In the genomic region with DNA sequence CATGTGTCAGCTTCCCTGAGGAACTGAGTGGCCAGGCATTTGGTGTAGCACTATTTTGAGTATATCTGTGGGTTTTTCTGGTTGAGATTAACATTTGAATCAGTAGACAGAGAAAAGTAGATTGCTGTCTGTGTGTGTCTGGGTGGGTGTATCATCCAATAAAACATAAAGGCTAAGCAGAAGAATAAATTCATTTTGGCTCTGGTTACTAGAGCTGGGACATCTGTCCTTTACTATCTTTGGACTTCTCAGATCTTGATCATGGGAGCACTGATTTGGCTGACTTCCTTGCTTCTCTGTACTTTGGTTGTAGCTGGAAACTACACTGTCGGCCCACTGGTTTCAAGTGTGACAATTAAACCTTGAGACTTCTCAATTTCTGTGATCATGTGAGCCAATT, we compare ENCODE assay signal across 18 mouse cellular contexts.
DNase-seq lines count a peak whose midpoint lies in the region; ATAC-seq lines count a peak whose summit lies in the region.
"Had no signal": no experiment of that assay in that cellular context is flagged by ENCODE, and none has a peak within 500 bp of the region (broad histone marks: within the 10 kb centered on the region; RNA-seq: fewer than 3 reads in every experiment).

No protein-coding gene starts in this region.

- no peak for DNase-seq in frontal cortex, postnatal 25 days (ENCODE audit: low spot score in 2 of 2)
- DNase-seq in left cerebral cortex, adult 9 months (ENCODE audit: low spot score in 2 of 2) = peak; percentile 30 to 44
- no peak for DNase-seq in left cerebral cortex, postnatal 4 days
- DNase-seq in frontal cortex, postnatal 36 days (ENCODE audit: low spot score in 2 of 2) = peak; percentile 8 to 52
- DNase-seq in gastrocnemius, postnatal 36 days = no peak
- no peak for DNase-seq in thymus, adult 18-20 months
- DNase-seq: adrenal gland, postnatal 14 days; cerebellum, adult 18-20 months; cerebellum, adult 9-11 months; cerebellum, postnatal 36 days; heart, adult 18-20 months; heart, postnatal 10 days; heart, postnatal 4 days had no signal

- peak; percentile 96 for ATAC-seq in frontal cortex, adult (ENCODE audit: low TSS enrichment)
- ATAC-seq: activated CD4-positive, CD25-positive, alpha-beta regulatory T cell, adult 4 months; forebrain, embryonic 13.5 days; hindbrain, embryonic 16.5 days; Patski had no signal

- intact Hi-C loops in left cerebral cortex, postnatal 4 days (cut with DNase I) = no loop called here
- intact Hi-C loops in gastrocnemius, postnatal 36 days (cut with DNase I) = no loop called here

Comparison
In these comparisons a context has a peak if more than half of its experiments do, and no peak if none do; other contexts are left out.
1. DNase-seq: peak in left cerebral cortex, adult 9 months (2 of 2) and frontal cortex, postnatal 36 days (2 of 2); none in frontal cortex, postnatal 25 days (0 of 2), left cerebral cortex, postnatal 4 days (single experiment), gastrocnemius, postnatal 36 days (0 of 2) and thymus, adult 18-20 months (0 of 2).